Mouse (Mus musculus): ENCODE measurements at regions not wholly inside any gene's neighbourhood (a gene's known extent, or its start where the extent isn't known, plus 50 kb on each side); places are given as distances from the start of the nearest gene placed in this dataset.

- 64% methylated on average over 3 of the region's 3 CpGs for WGBS
- H3K9ac ChIP-seq (ENCODE audit: low read depth, low read length), result no peak overlapping the region
These were observed 66.1 kb upstream of the Stx16 start for GRCm38 (mm10) chr2:174010038-174010437.

GRCm38 (mm10) chr2:174011399-174011798 is 64.7 kb upstream of the Stx16 start:
- H3K4me3 ChIP-seq (ENCODE audit: low read depth, low read length), result no peak overlapping the region
- H3K27me3 ChIP-seq (ENCODE audit: control insufficient read depth, insufficient read depth, low read depth, low read length), result no peaks in the 10 kb centered on the region
- H3K4me1 ChIP-seq (ENCODE audit: control insufficient read depth, insufficient read depth, low read length), result peaks cover 3% of the 10 kb centered on the region; the same call in 1 of the 2 replicates
- no peak overlapping the region for H3K4me2 ChIP-seq (ENCODE audit: low read length)
- no peak overlapping the region for H3K9ac ChIP-seq (ENCODE audit: low read depth, low read length)
- 64% methylated on average over 8 of the region's 8 CpGs for WGBS
- no peaks in the 10 kb centered on the region for H3K9me3 ChIP-seq (replicated peaks; ENCODE audit: control insufficient read depth, low read length, poor library complexity, severe bottlenecking)
- ATAC-seq, result no peak
- no peak overlapping the region for H3K27ac ChIP-seq (ENCODE audit: low read length)
- no peaks in the 10 kb centered on the region for H3K36me3 ChIP-seq (ENCODE audit: control insufficient read depth, insufficient read depth, low read length)

More at GRCm38 (mm10) chr2:174010038-174010437, 66.1 kb upstream of the Stx16 start:
- Histone ChIP-seq H3K27me3 (ENCODE audit: control insufficient read depth, insufficient read depth, low read depth, low read length) (no peaks in the 10 kb centered on the region), H3K4me1 (ENCODE audit: control insufficient read depth, insufficient read depth, low read length) (peaks cover 3% of the 10 kb centered on the region; the same call in 1 of the 2 replicates), H3K4me3 (ENCODE audit: low read depth, low read length) (no peak overlapping the region), H3K4me2 (ENCODE audit: low read length) (no peak overlapping the region), H3K9me3 (replicated peaks; ENCODE audit: control insufficient read depth, low read length, poor library complexity, severe bottlenecking) (no peaks in the 10 kb centered on the region), H3K36me3 (ENCODE audit: control insufficient read depth, insufficient read depth, low read length) (no peaks in the 10 kb centered on the region), H3K27ac (ENCODE audit: low read length) (no peak overlapping the region)
- ATAC-seq, result no peak

GRCm38 (mm10) chr2:174014361-174014760 is 61.7 kb upstream of the Stx16 start:
- Histone ChIP-seq H3K4me3 (ENCODE audit: low read depth, low read length) (no peak overlapping the region), H3K4me2 (ENCODE audit: low read length) (no peak overlapping the region), H3K36me3 (ENCODE audit: control insufficient read depth, insufficient read depth, low read length) (no peaks in the 10 kb centered on the region), H3K27ac (ENCODE audit: low read length) (no peak overlapping the region), H3K9ac (ENCODE audit: low read depth, low read length) (no peak overlapping the region), H3K27me3 (ENCODE audit: control insufficient read depth, insufficient read depth, low read depth, low read length) (no peaks in the 10 kb centered on the region), H3K4me1 (ENCODE audit: control insufficient read depth, insufficient read depth, low read length) (peaks cover 3% of the 10 kb centered on the region; the same call in 1 of the 2 replicates), H3K9me3 (replicated peaks; ENCODE audit: control insufficient read depth, low read length, poor library complexity, severe bottlenecking) (no peaks in the 10 kb centered on the region)
- 76% methylated on average over 2 of the region's 2 CpGs for WGBS
- no peak for ATAC-seq

GRCm38 (mm10) chr2:174015283-174015682 is 60.8 kb upstream of the Stx16 start:
- WGBS, result 68% methylated on average over 14 of the region's 14 CpGs
- no peak overlapping the region for H3K4me3 ChIP-seq (ENCODE audit: low read depth, low read length)
- H3K27ac ChIP-seq (ENCODE audit: low read length), result no peak overlapping the region
- H3K9ac ChIP-seq (ENCODE audit: low read depth, low read length), result no peak overlapping the region
- H3K4me1 ChIP-seq (ENCODE audit: control insufficient read depth, insufficient read depth, low read length), result peaks cover 3% of the 10 kb centered on the region; the same call in 1 of the 2 replicates
- H3K4me2 ChIP-seq (ENCODE audit: low read length), result no peak overlapping the region
- no peaks in the 10 kb centered on the region for H3K36me3 ChIP-seq (ENCODE audit: control insufficient read depth, insufficient read depth, low read length)
- H3K27me3 ChIP-seq (ENCODE audit: control insufficient read depth, insufficient read depth, low read depth, low read length), result no peaks in the 10 kb centered on the region
- H3K9me3 ChIP-seq (replicated peaks; ENCODE audit: control insufficient read depth, low read length, poor library complexity, severe bottlenecking), result no peaks in the 10 kb centered on the region
- ATAC-seq, result no peak

GRCm38 (mm10) chr2:174016068-174016467 is 60.0 kb upstream of the Stx16 start:
- H3K9me3 ChIP-seq (replicated peaks; ENCODE audit: control insufficient read depth, low read length, poor library complexity, severe bottlenecking), result no peaks in the 10 kb centered on the region
- no peak overlapping the region for H3K4me3 ChIP-seq (ENCODE audit: low read depth, low read length)
- H3K4me2 ChIP-seq (ENCODE audit: low read length), result no peak overlapping the region
- peaks cover 3% of the 10 kb centered on the region; the same call in 1 of the 2 replicates for H3K4me1 ChIP-seq (ENCODE audit: control insufficient read depth, insufficient read depth, low read length)
- no peak overlapping the region for H3K27ac ChIP-seq (ENCODE audit: low read length)
- WGBS, result 87% methylated on average over 5 of the region's 5 CpGs
- ATAC-seq, result no peak
- no peaks in the 10 kb centered on the region for H3K36me3 ChIP-seq (ENCODE audit: control insufficient read depth, insufficient read depth, low read length)
- H3K9ac ChIP-seq (ENCODE audit: low read depth, low read length), result no peak overlapping the region
- no peaks in the 10 kb centered on the region for H3K27me3 ChIP-seq (ENCODE audit: control insufficient read depth, insufficient read depth, low read depth, low read length)

- Histone ChIP-seq H3K4me1 (ENCODE audit: control insufficient read depth, insufficient read depth, low read length) (peaks cover 3% of the 10 kb centered on the region; the same call in 1 of the 2 replicates), H3K27ac (ENCODE audit: low read length) (no peak overlapping the region), H3K9me3 (replicated peaks; ENCODE audit: control insufficient read depth, low read length, poor library complexity, severe bottlenecking) (no peaks in the 10 kb centered on the region), H3K9ac (ENCODE audit: low read depth, low read length) (no peak overlapping the region), H3K4me2 (ENCODE audit: low read length) (no peak overlapping the region), H3K27me3 (ENCODE audit: control insufficient read depth, insufficient read depth, low read depth, low read length) (no peaks in the 10 kb centered on the region), H3K4me3 (ENCODE audit: low read depth, low read length) (no peak overlapping the region), H3K36me3 (ENCODE audit: control insufficient read depth, insufficient read depth, low read length) (no peaks in the 10 kb centered on the region)
- WGBS, result 45% methylated on average over 6 of the region's 6 CpGs
- ATAC-seq, result peak; percentile 47; the same call in 1 of the 2 replicates
These were observed 59.1 kb upstream of the Stx16 start for GRCm38 (mm10) chr2:174017042-174017441.

- Histone ChIP-seq H3K9me3 (replicated peaks; ENCODE audit: control insufficient read depth, low read length, poor library complexity, severe bottlenecking) (no peaks in the 10 kb centered on the region), H3K9ac (ENCODE audit: low read depth, low read length) (no peak overlapping the region), H3K4me2 (ENCODE audit: low read length) (no peak overlapping the region), H3K27me3 (ENCODE audit: control insufficient read depth, insufficient read depth, low read depth, low read length) (no peaks in the 10 kb centered on the region), H3K27ac (ENCODE audit: low read length) (no peak overlapping the region), H3K4me1 (ENCODE audit: control insufficient read depth, insufficient read depth, low read length) (peaks cover 3% of the 10 kb centered on the region; the same call in 1 of the 2 replicates), H3K4me3 (ENCODE audit: low read depth, low read length) (no peak overlapping the region), H3K36me3 (ENCODE audit: control insufficient read depth, insufficient read depth, low read length) (no peaks in the 10 kb centered on the region)
- no peak for ATAC-seq
- 70% methylated on average over 3 of the region's 3 CpGs for WGBS
These were observed 58.5 kb upstream of the Stx16 start for GRCm38 (mm10) chr2:174017596-174017995.

GRCm38 (mm10) chr2:174018002-174018401 is 58.1 kb upstream of the Stx16 start:
- H3K27ac ChIP-seq (ENCODE audit: low read length), result no peak overlapping the region
- 72% methylated on average over 7 of the region's 7 CpGs for WGBS

GRCm38 (mm10) chr2:174018986-174019385 is 57.1 kb upstream of the Stx16 start:
- Histone ChIP-seq H3K9ac (ENCODE audit: low read depth, low read length) (no peak overlapping the region), H3K4me3 (ENCODE audit: low read depth, low read length) (no peak overlapping the region), H3K27ac (ENCODE audit: low read length) (no peak overlapping the region), H3K4me1 (ENCODE audit: control insufficient read depth, insufficient read depth, low read length) (peaks cover 3% of the 10 kb centered on the region; the same call in 1 of the 2 replicates), H3K36me3 (ENCODE audit: control insufficient read depth, insufficient read depth, low read length) (no peaks in the 10 kb centered on the region), H3K27me3 (ENCODE audit: control insufficient read depth, insufficient read depth, low read depth, low read length) (no peaks in the 10 kb centered on the region), H3K9me3 (replicated peaks; ENCODE audit: control insufficient read depth, low read length, poor library complexity, severe bottlenecking) (no peaks in the 10 kb centered on the region), H3K4me2 (ENCODE audit: low read length) (no peak overlapping the region)
- WGBS, result 92% methylated on average over 4 of the region's 4 CpGs
- ATAC-seq, result no peak

More at GRCm38 (mm10) chr2:174018002-174018401, 58.1 kb upstream of the Stx16 start:
- no peaks in the 10 kb centered on the region for H3K27me3 ChIP-seq (ENCODE audit: control insufficient read depth, insufficient read depth, low read depth, low read length)
- peaks cover 3% of the 10 kb centered on the region; the same call in 1 of the 2 replicates for H3K4me1 ChIP-seq (ENCODE audit: control insufficient read depth, insufficient read depth, low read length)
- no peaks in the 10 kb centered on the region for H3K36me3 ChIP-seq (ENCODE audit: control insufficient read depth, insufficient read depth, low read length)
- no peak overlapping the region for H3K4me3 ChIP-seq (ENCODE audit: low read depth, low read length)
- no peak overlapping the region for H3K4me2 ChIP-seq (ENCODE audit: low read length)
- no peak overlapping the region for H3K9ac ChIP-seq (ENCODE audit: low read depth, low read length)
- H3K9me3 ChIP-seq (replicated peaks; ENCODE audit: control insufficient read depth, low read length, poor library complexity, severe bottlenecking), result no peaks in the 10 kb centered on the region
- ATAC-seq, result no peak; the same call in 1 of the 2 replicates

Measured in midbrain, embryonic 16.5 days (tissue).